Mouse (Mus musculus): Measurements from ENCODE around the gene Ugdh. TPM values are rescaled to one million over a fixed set of nuclear protein-coding genes. Genes with fewer than 3 reads are reported as not detected.
A peak's percentile ranks its signal among the peaks of the same experiment; 100 is the strongest.

Ugdh gene
- total and polyA plus RNA-seq, 3 experiments: 9.5 to 31.3 TPM; not detected in 1

DNA sequence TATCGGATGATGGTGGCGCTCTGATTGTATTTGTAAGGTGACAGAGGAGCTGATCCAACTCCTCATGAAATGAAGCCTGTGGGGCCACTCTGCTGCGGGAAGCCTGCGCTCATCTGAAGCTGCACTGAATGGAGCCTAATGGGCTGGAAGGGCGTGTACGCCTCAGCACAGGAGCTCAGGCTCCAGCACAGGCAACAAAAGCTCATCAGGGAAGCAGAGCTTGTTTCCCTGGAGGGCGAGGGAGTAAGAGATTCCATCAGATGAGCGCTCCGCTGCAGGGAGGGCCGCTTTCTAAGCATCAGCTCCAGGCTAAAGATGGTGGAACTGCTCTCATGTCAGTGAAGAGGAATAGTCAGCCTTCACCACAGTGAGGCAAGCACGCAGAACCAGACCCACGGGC, 27.8 kb downstream of the Ugdh start:
- no peaks in the 10 kb centered on the region for H3K9me3 ChIP-seq (replicated peaks; ENCODE audit: insufficient read depth, low read length)
- H3K36me3 ChIP-seq (ENCODE audit: control insufficient read depth in 1 of 2, insufficient read depth in 2 of 2, low read length in 2 of 2): no peaks in the 10 kb centered on the region; a peak in 2 of 4 replicates
- H3K9ac ChIP-seq (ENCODE audit: control insufficient read depth, low read depth, low read length, poor library complexity, severe bottlenecking): no peak overlapping the region

DNA sequence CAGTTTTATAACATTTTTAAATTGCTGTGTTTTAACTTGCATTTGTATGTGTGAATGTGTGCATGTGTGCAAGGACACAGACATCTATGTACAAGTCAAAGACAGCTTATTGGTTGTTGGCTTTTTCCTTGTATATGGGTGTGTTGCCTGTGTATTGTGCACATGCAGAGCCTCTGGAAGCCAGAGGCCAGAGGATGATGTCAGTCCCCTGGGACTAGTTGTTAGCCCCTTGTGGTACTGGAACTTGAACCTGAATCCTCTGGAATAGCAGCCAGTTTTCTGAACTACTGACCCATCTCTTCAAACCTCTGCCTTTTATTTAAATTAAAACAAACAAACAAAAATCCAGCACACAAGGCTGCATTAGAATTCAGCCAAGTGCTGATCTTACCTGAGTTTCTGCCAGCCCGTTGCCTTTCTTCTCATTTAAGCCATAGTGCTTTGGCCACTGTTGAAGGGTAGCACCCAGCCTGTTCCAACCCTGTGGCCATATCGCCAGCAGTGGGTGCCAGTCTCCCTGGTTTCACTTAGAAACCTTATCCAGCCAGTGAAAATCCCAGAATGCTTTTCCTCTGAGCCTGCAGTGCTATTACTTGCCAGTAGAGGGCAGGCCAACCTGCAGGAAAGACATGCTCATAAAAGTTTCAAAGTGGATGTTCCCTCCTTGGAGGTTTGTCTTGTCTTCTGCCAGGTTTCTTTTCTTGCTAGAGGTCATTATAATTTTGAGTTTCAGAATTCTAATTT, 34.3 kb downstream of the Ugdh start:
- no peaks in the 10 kb centered on the region for H3K79me2 ChIP-seq (ENCODE audit: control insufficient read depth, insufficient read depth, low read length, poor library complexity)
- H3K4me1 ChIP-seq (ENCODE audit: control insufficient read depth in 1 of 2, insufficient read depth in 2 of 2, low read length in 2 of 2): no peaks in the 10 kb centered on the region
- H3K9me3 ChIP-seq (replicated peaks; ENCODE audit: insufficient read depth, low read length): no peaks in the 10 kb centered on the region
- H3K27me3 ChIP-seq (ENCODE audit: control insufficient read depth in 1 of 2, insufficient read depth in 2 of 2, low read length in 2 of 2): no peaks in the 10 kb centered on the region
- peak; percentile 86 for DNase-seq (ENCODE audit: low read depth, low spot score)
- H3K36me3 ChIP-seq (ENCODE audit: control insufficient read depth in 1 of 2, insufficient read depth in 2 of 2, low read length in 2 of 2): peaks cover 0 to 3% of the 10 kb centered on the region in 2 experiments; a peak in 3 of 4 replicates
- no peak overlapping the region for H3K4me3 ChIP-seq (ENCODE audit: control insufficient read depth in 1 of 2, insufficient read depth in 1 of 2, low read depth in 2 of 2, low read length in 2 of 2)
- no peak overlapping the region for H3K27ac ChIP-seq (ENCODE audit: control insufficient read depth, low read depth, low read length)
- no peak overlapping the region for H3K9ac ChIP-seq (ENCODE audit: control insufficient read depth, low read depth, low read length, poor library complexity, severe bottlenecking)
- TF ChIP-seq ZNF384 (IDR thresholded peaks at IDR 0.05; ENCODE audit: low read depth, low read length) (peak; percentile 47; the same call in 1 of the 2 replicates), MAFK (IDR thresholded peaks at IDR 0.05; ENCODE audit: borderline replicate concordance, low read depth, low read length) (no peak), MAX (IDR thresholded peaks at IDR 0.05; ENCODE audit: low read length) (peak; percentile 14; the same call in 1 of the 2 replicates), BHLHE40 (IDR thresholded peaks at IDR 0.05; ENCODE audit: borderline replicate concordance, low read depth, low read length) (peak; percentile 24; the same call in 1 of the 2 replicates), NELFE (IDR thresholded peaks at IDR 0.05; ENCODE audit: low read depth, low read length) (no peak), MXI1 (IDR thresholded peaks at IDR 0.05; ENCODE audit: low read depth, low read length) (peak; percentile 34; the same call in 1 of the 2 replicates), SIN3A (IDR thresholded peaks at IDR 0.05; ENCODE audit: low read length) (peak; percentile 62; the same call in 1 of the 2 replicates), TCF12 (IDR thresholded peaks at IDR 0.05; ENCODE audit: low read depth, low read length) (no peak), E2F4 (IDR thresholded peaks at IDR 0.05; ENCODE audit: borderline replicate concordance, low read depth, low read length) (peak; percentile 44; the same call in 1 of the 2 replicates), USF2 (IDR thresholded peaks at IDR 0.05; ENCODE audit: borderline replicate concordance in 1 of 2, insufficient read depth in 1 of 2, low read depth in 1 of 2, low read length in 2 of 2) (no peak), ELF1 (IDR thresholded peaks at IDR 0.05; ENCODE audit: low read depth, low read length) (0 out of 2 replicates have a peak, but pooled peaks have one; percentile 30), CHD2 (IDR thresholded peaks at IDR 0.05; ENCODE audit: low read length) (no peak), GATA1 (IDR thresholded peaks at IDR 0.05; ENCODE audit: low read depth, low read length) (0 out of 2 replicates have a peak, but pooled peaks have one; percentile 21), ETS1 (IDR thresholded peaks at IDR 0.05; ENCODE audit: low read depth, low read length) (peak; percentile 26; the same call in 1 of the 2 replicates), ZMIZ1 (IDR thresholded peaks at IDR 0.05; ENCODE audit: low read depth, low read length) (no peak), POLR2AphosphoS2 (IDR thresholded peaks at IDR 0.05; ENCODE audit: low read length) (no peak), CTCF (IDR thresholded peaks at IDR 0.05 in 2 of 3, conservative IDR thresholded peaks at IDR 0.05 in 1 of 3; ENCODE audit: control insufficient read depth in 1 of 3, insufficient read depth in 1 of 3, low read depth in 2 of 3, low read length in 3 of 3, poor library complexity in 1 of 3, severe bottlenecking in 1 of 3) (peak in 2 of 3 experiments; percentile 72 to 93), MYB (IDR thresholded peaks at IDR 0.05; ENCODE audit: low read depth, low read length) (no peak), EP300 (IDR thresholded peaks at IDR 0.05; ENCODE audit: low read depth in 1 of 2, low read length in 2 of 2) (no peak), JUND (IDR thresholded peaks at IDR 0.05; ENCODE audit: low read depth, low read length) (0 out of 2 replicates have a peak, but pooled peaks have one; percentile 15), MEF2A (IDR thresholded peaks at IDR 0.05; ENCODE audit: extremely low read depth, insufficient replicate concordance, low read depth, low read length, poor library complexity, severe bottlenecking) (no peak), RAD21 (IDR thresholded peaks at IDR 0.05; ENCODE audit: low read depth, low read length) (peak; percentile 94), ZC3H11A (IDR thresholded peaks at IDR 0.05; ENCODE audit: low read depth, low read length) (peak; percentile 84), MAZ (IDR thresholded peaks at IDR 0.05; ENCODE audit: low read depth, low read length) (no peak), RCOR1 (IDR thresholded peaks at IDR 0.05; ENCODE audit: low read depth, low read length) (no peak), NRF1 (IDR thresholded peaks at IDR 0.05; ENCODE audit: insufficient read depth, low read depth, low read length, poor library complexity, severe bottlenecking) (no peak)

More for the DNA sequence above, 27.8 kb downstream of the Ugdh start:
- Histone ChIP-seq H3K27ac (ENCODE audit: control insufficient read depth, low read depth, low read length) (no peak overlapping the region), H3K4me1 (ENCODE audit: control insufficient read depth in 1 of 2, insufficient read depth in 2 of 2, low read length in 2 of 2) (no peaks in the 10 kb centered on the region), H3K27me3 (ENCODE audit: control insufficient read depth in 1 of 2, insufficient read depth in 2 of 2, low read length in 2 of 2) (no peaks in the 10 kb centered on the region), H3K4me3 (ENCODE audit: control insufficient read depth in 1 of 2, insufficient read depth in 1 of 2, low read depth in 2 of 2, low read length in 2 of 2) (no peak overlapping the region), H3K79me2 (ENCODE audit: control insufficient read depth, insufficient read depth, low read length, poor library complexity) (no peaks in the 10 kb centered on the region)
- TF ChIP-seq USF1 (IDR thresholded peaks at IDR 0.05; ENCODE audit: low read depth, low read length) (no peak), CTCF (IDR thresholded peaks at IDR 0.05 in 2 of 3, conservative IDR thresholded peaks at IDR 0.05 in 1 of 3; ENCODE audit: control insufficient read depth in 1 of 3, insufficient read depth in 1 of 3, low read depth in 2 of 3, low read length in 3 of 3, poor library complexity in 1 of 3, severe bottlenecking in 1 of 3) (no peak), GABPA (IDR thresholded peaks at IDR 0.05; ENCODE audit: low read depth, low read length) (no peak), MAZ (IDR thresholded peaks at IDR 0.05; ENCODE audit: low read depth, low read length) (no peak), MYB (IDR thresholded peaks at IDR 0.05; ENCODE audit: low read depth, low read length) (no peak), E2F4 (IDR thresholded peaks at IDR 0.05; ENCODE audit: borderline replicate concordance, low read depth, low read length) (no peak), TCF12 (IDR thresholded peaks at IDR 0.05; ENCODE audit: low read depth, low read length) (no peak), NELFE (IDR thresholded peaks at IDR 0.05; ENCODE audit: low read depth, low read length) (no peak)
- DNase-seq (ENCODE audit: low read depth, low spot score): no peak
